ENCODE assay signal across 14 mouse cellular contexts in the genomic region with DNA sequence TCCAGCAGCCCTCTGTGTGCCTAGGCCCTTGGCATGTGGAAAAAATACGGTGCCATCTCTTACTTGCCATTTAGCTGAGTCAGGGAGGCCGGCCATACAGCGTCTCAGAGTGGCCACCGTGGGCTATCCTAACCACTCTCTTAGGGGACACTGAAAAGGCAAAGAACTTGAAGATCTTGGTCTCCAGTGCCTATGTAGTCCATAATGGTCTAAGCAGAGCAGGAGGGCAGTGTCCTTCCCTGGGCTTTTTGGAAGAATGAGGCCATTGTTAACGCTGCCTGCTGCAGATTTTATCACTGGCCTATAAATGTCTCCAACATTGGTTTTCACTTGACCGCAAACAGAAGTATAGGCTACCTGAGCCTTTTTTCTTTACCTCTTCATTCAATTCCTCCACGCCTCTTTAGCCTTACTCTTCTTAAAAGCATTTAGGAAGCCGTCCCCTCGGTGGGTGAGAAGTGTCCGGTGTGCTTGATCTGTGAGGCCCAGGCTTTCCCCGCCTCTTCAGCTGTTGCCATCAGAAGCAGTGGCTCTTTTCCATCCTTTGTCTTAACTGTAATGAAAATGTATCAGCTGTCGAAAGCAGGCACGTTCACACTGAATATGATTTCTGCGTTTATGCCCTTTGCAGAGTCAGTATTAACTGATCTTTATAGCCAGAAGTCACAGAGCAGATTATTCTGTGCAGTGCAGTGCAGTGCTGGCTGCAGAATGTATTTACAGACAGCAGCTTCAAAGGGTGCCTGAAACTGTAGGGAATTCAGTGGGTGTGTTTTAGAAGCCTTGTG. TPM values are rescaled to one million over a fixed set of nuclear protein-coding genes. Genes with fewer than 3 reads are reported as not detected.
A peak's percentile ranks its signal among the peaks of the same experiment; 100 is the strongest.
DNase-seq lines count a peak whose midpoint lies in the region; ATAC-seq and TF ChIP-seq lines count a peak whose summit lies in the region.
"Had no signal": no experiment of that assay in that cellular context is flagged by ENCODE, and none has a peak within 500 bp of the region (broad histone marks: within the 10 kb centered on the region; RNA-seq: fewer than 3 reads in every experiment).

No protein-coding gene starts in this region.

- DNase-seq in lung, postnatal 4 days: no peak
- DNase-seq in forebrain, postnatal 0 days: no peak
- no peak for DNase-seq in cerebellum, postnatal 4 days (ENCODE audit: low spot score in 2 of 2)
- no peak for DNase-seq in heart, postnatal 36 days
- DNase-seq: cerebellum, adult 8-10 months; gastrocnemius, adult 2 months; right cerebral cortex, adult 18-20 months; thymus, postnatal 14 days had no signal

- no peak overlapping the region for H3K4me3 ChIP-seq in lung, embryonic 15.5 days
- H3K4me3 ChIP-seq in forebrain, postnatal 0 days (ENCODE audit: low read depth, low read length): no peak overlapping the region
- H3K4me3 ChIP-seq in limb, embryonic 12.5 days (replicated peaks): no peak overlapping the region
- no peak overlapping the region for H3K4me3 ChIP-seq in neural tube, embryonic 14.5 days (ENCODE audit: low read depth, low read length)
- H3K4me3 ChIP-seq: gastrocnemius, adult 2 months; kidney, embryonic 15.5 days had no signal

- peaks cover 11% of the 10 kb centered on the region for H3K4me1 ChIP-seq in lung, embryonic 15.5 days
- 0 out of 2 replicates have a peak, but pooled peaks cover 4% of the 10 kb centered on the region for H3K4me1 ChIP-seq in forebrain, postnatal 0 days (ENCODE audit: insufficient read depth)
- peaks cover 37% of the 10 kb centered on the region for H3K4me1 ChIP-seq in limb, embryonic 12.5 days (replicated peaks)
- no peaks in the 10 kb centered on the region for H3K4me1 ChIP-seq in neural tube, embryonic 14.5 days (ENCODE audit: control insufficient read depth, insufficient read depth, low read length)

- WGBS in lung, embryonic 15.5 days: 33% methylated on average over 14 of the region's 14 CpGs
- 51% methylated on average over 14 of the region's 14 CpGs for WGBS in forebrain, postnatal 0 days
- 45% methylated on average over 14 of the region's 14 CpGs for WGBS in limb, embryonic 12.5 days
- 43% methylated on average over 14 of the region's 14 CpGs for WGBS in neural tube, embryonic 14.5 days

- no peaks in the 10 kb centered on the region for H3K36me3 ChIP-seq in lung, embryonic 15.5 days
- no peaks in the 10 kb centered on the region for H3K36me3 ChIP-seq in forebrain, postnatal 0 days (ENCODE audit: insufficient read depth)
- no peaks in the 10 kb centered on the region for H3K36me3 ChIP-seq in limb, embryonic 12.5 days
- H3K36me3 ChIP-seq in neural tube, embryonic 14.5 days (ENCODE audit: control insufficient read depth, insufficient read depth, low read length): no peaks in the 10 kb centered on the region

- H3K9me3 ChIP-seq in lung, embryonic 15.5 days: no peaks in the 10 kb centered on the region
- H3K9me3 ChIP-seq in forebrain, postnatal 0 days (ENCODE audit: low read length): no peaks in the 10 kb centered on the region
- no peaks in the 10 kb centered on the region for H3K9me3 ChIP-seq in limb, embryonic 12.5 days
- no peaks in the 10 kb centered on the region for H3K9me3 ChIP-seq in neural tube, embryonic 14.5 days (ENCODE audit: control insufficient read depth, low read length)
- H3K9me3 ChIP-seq: kidney, embryonic 15.5 days had no signal

- intact Hi-C loops in heart, postnatal 36 days (cut with DNase I): no loop called here

- no peak overlapping the region for H3K4me2 ChIP-seq in lung, embryonic 15.5 days
- no peak overlapping the region for H3K4me2 ChIP-seq in forebrain, postnatal 0 days (ENCODE audit: low read depth)
- 0 out of 2 replicates have a peak overlapping the region, but pooled peaks have one; percentile 2 for H3K4me2 ChIP-seq in limb, embryonic 12.5 days
- no peak overlapping the region for H3K4me2 ChIP-seq in neural tube, embryonic 14.5 days (ENCODE audit: low read depth, low read length)
- H3K4me2 ChIP-seq: kidney, embryonic 15.5 days had no signal

- no peak for TF ChIP-seq CTCF in forebrain, postnatal 0 days (IDR thresholded peaks at IDR 0.05; ENCODE audit: low read depth)

- H3K27me3 ChIP-seq in lung, embryonic 15.5 days: no peaks in the 10 kb centered on the region
- H3K27me3 ChIP-seq in forebrain, postnatal 0 days (ENCODE audit: insufficient read depth, low read length): no peaks in the 10 kb centered on the region
- no peaks in the 10 kb centered on the region for H3K27me3 ChIP-seq in limb, embryonic 12.5 days
- no peaks in the 10 kb centered on the region for H3K27me3 ChIP-seq in neural tube, embryonic 14.5 days (ENCODE audit: control insufficient read depth, insufficient read depth, low read length)
- H3K27me3 ChIP-seq: CH12.LX; kidney, embryonic 15.5 days had no signal

- peak overlapping the region; percentile 29; the same call in 1 of the 2 replicates for H3K27ac ChIP-seq in lung, embryonic 15.5 days
- H3K27ac ChIP-seq in forebrain, postnatal 0 days (ENCODE audit: low read depth, low read length): peak overlapping the region; percentile 52
- peak overlapping the region; percentile 75 for H3K27ac ChIP-seq in limb, embryonic 12.5 days
- H3K27ac ChIP-seq in neural tube, embryonic 14.5 days (ENCODE audit: low read depth, low read length): peak overlapping the region; percentile 17; the same call in 1 of the 2 replicates
- H3K27ac ChIP-seq: gastrocnemius, adult 2 months; kidney, embryonic 15.5 days; liver, embryonic 14.5 days had no signal

- no peak overlapping the region for H3K9ac ChIP-seq in lung, embryonic 15.5 days
- peak overlapping the region; percentile 37; the same call in 1 of the 2 replicates for H3K9ac ChIP-seq in forebrain, postnatal 0 days
- 0 out of 2 replicates have a peak overlapping the region, but pooled peaks have one; percentile 18 for H3K9ac ChIP-seq in limb, embryonic 12.5 days (replicated peaks)
- H3K9ac ChIP-seq in neural tube, embryonic 14.5 days (replicated peaks; ENCODE audit: low read depth, low read length): no peak overlapping the region
- H3K9ac ChIP-seq: kidney, embryonic 15.5 days; liver, embryonic 14.5 days had no signal

- peak; percentile 82; the same call in 1 of the 2 replicates for ATAC-seq in lung, embryonic 15.5 days (ENCODE audit: borderline replicate concordance, extremely low read depth, low FRiP score, low TSS enrichment)
- ATAC-seq in forebrain, postnatal 0 days: peak; percentile 75
- ATAC-seq in limb, embryonic 12.5 days (ENCODE audit: insufficient number of reproducible peaks, insufficient read depth, low FRiP score, low TSS enrichment, low read depth): 0 out of 2 replicates have a peak, but pooled peaks have one; percentile 52
- peak; percentile 69; the same call in 1 of the 2 replicates for ATAC-seq in neural tube, embryonic 14.5 days (ENCODE audit: low read depth)

RNA-seq across cellular contexts. Expression of a gene that starts 41.7 kb away (rescaled TPM):
- 41.3 and 47.2 TPM in 2 replicates for polyA plus RNA-seq in lung, embryonic 15.5 days (2015; fragmentation: Nextera tagmentation; extraction: Ambion mirVana)
- total RNA-seq in forebrain, postnatal 0 days (2014; rRNA removed): 9.0 and 9.2 TPM in 2 replicates
- polyA plus RNA-seq in forebrain, postnatal 0 days (2015; fragmentation: Nextera tagmentation; extraction: Ambion mirVana): 5.4 and 6.8 TPM in 2 replicates
- 8.9 and 9.6 TPM in 2 replicates for polyA plus RNA-seq in limb, embryonic 12.5 days (2016; fragmentation: Nextera tagmentation; extraction: Ambion mirVana)
- polyA plus RNA-seq in neural tube, embryonic 14.5 days (2014; fragmentation: Nextera tagmentation; extraction: Ambion mirVana): 10.1 and 11.4 TPM in 2 replicates
- total RNA-seq in heart, postnatal 36 days (2021): 1 to 10 TPM; 4.3 to 6.3 TPM

Comparison
In these comparisons a context has a peak if more than half of its experiments do, and no peak if none do; other contexts are left out.
1. H3K27ac ChIP-seq: peak in every context shown above with its lines; median percentile 75 in limb, embryonic 12.5 days; 52 in forebrain, postnatal 0 days; 29 in lung, embryonic 15.5 days; 17 in neural tube, embryonic 14.5 days.
2. H3K9ac ChIP-seq: peak in forebrain, postnatal 0 days (single experiment) and limb, embryonic 12.5 days (single experiment); none in lung, embryonic 15.5 days (single experiment) and neural tube, embryonic 14.5 days (single experiment).
3. Peak in every context shown above with its lines, with median percentiles within 50 percentile points of each other: ATAC-seq.